Mouse (Mus musculus): Measurements from ENCODE around the gene Hnrnpul1. TPM values are rescaled to one million over a fixed set of nuclear protein-coding genes. Genes with fewer than 3 reads are reported as not detected.
A peak's percentile ranks its signal among the peaks of the same experiment; 100 is the strongest.

The Hnrnpul1 gene
- total RNA-seq, 2 experiments from 2014 or later, result 55.3 to 57.2 TPM

- peak; percentile 79 for DNase-seq
These were observed 65.6 kb downstream of the Hnrnpul1 start for GRCm38 (mm10) chr7:25688810-25689586.

GRCm38 (mm10) chr7:25687811-25688401 is 66.7 kb downstream of the Hnrnpul1 start:
- DNase-seq, result no peak

- peak; percentile 86 for DNase-seq
These were observed 67.7 kb downstream of the Hnrnpul1 start, which contains the start of gene Tgfb1 for GRCm38 (mm10) chr7:25686680-25687531. TSS of gene Tgfb1 (plus strand) at chr7:25687002.

GRCm38 (mm10) chr7:25685926-25686470 is 68.6 kb downstream of the Hnrnpul1 start:
- no peak for DNase-seq

GRCm38 (mm10) chr7:25684659-25685058 is 69.9 kb downstream of the Hnrnpul1 start:
- DNase-seq, result no peak

- DNase-seq, result no peak
These were observed 70.9 kb downstream of the Hnrnpul1 start for GRCm38 (mm10) chr7:25683474-25684180.

- no peak for DNase-seq
These were observed 73.0 kb downstream of the Hnrnpul1 start for GRCm38 (mm10) chr7:25681341-25682231.

- peak; percentile 93 for DNase-seq
These were observed 73.9 kb downstream of the Hnrnpul1 start, which contains the start of gene B9d2 for GRCm38 (mm10) chr7:25680514-25681258. TSS of gene B9d2 (plus strand) at chr7:25680780.

- DNase-seq, result no peak
These were observed 74.6 kb downstream of the Hnrnpul1 start for GRCm38 (mm10) chr7:25679971-25680370.

- DNase-seq, result no peak
These were observed 77.5 kb downstream of the Hnrnpul1 start for GRCm38 (mm10) chr7:25677013-25677412.

- peak; percentile 59 for DNase-seq
These were observed 78.3 kb downstream of the Hnrnpul1 start for GRCm38 (mm10) chr7:25676085-25676781.

GRCm38 (mm10) chr7:25675405-25675804 is 79.2 kb downstream of the Hnrnpul1 start:
- no peak for DNase-seq

- no peak for DNase-seq
These were observed 79.7 kb downstream of the Hnrnpul1 start, which contains the start of gene Tmem91 for GRCm38 (mm10) chr7:25674719-25675300. TSS of gene Tmem91 (minus strand) at chr7:25675166.

- DNase-seq, result no peak
These were observed 80.3 kb downstream of the Hnrnpul1 start for GRCm38 (mm10) chr7:25674297-25674696.

- no peak for DNase-seq
These were observed 82.1 kb downstream of the Hnrnpul1 start for GRCm38 (mm10) chr7:25672442-25672841.

GRCm38 (mm10) chr7:25671686-25672085 is 82.9 kb downstream of the Hnrnpul1 start:
- DNase-seq, result no peak
